Mouse (Mus musculus): ENCODE data around the gene Lsamp. TPM values are rescaled to one million over a fixed set of nuclear protein-coding genes. Genes with fewer than 3 reads are reported as not detected.

Gene Lsamp
- polyA plus RNA-seq, 1 experiment from 2014 or later, result 10.0 TPM

DNA sequence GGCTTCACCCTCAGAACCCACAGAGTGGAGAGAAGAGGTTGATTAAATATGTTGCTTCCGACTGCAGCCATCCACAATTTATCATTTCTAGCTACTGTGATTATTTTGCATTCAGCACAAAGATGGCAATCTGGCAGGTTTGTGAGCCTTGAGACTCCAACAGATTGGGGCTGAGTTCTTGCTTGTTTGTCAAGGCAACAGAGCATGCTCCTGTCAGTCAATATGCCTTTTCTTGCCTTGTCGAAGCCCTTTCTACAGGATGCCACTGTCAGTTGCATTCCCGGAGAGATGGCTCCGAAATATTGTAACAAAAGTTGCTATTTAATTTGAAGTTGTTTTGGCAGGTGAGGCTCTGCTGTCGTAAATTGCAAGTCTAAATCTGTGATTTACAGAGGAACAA is 643.0 kb downstream of the Lsamp start:
- H3K9me3 ChIP-seq, result no peaks in the 10 kb centered on the region
- no peak for ATAC-seq (ENCODE audit: insufficient number of reproducible peaks, low FRiP score, low TSS enrichment, low read depth)
- H3K27me3 ChIP-seq, result no peaks in the 10 kb centered on the region
- no peak overlapping the region for H3K27ac ChIP-seq
- H3K36me3 ChIP-seq, result no peaks in the 10 kb centered on the region
- H3K4me3 ChIP-seq, result no peak overlapping the region
- H3K4me1 ChIP-seq, result no peaks in the 10 kb centered on the region
- H3K4me2 ChIP-seq, result no peak overlapping the region
- no peak overlapping the region for H3K9ac ChIP-seq
- 72% methylated on average over 5 of the region's 5 CpGs for WGBS

DNA sequence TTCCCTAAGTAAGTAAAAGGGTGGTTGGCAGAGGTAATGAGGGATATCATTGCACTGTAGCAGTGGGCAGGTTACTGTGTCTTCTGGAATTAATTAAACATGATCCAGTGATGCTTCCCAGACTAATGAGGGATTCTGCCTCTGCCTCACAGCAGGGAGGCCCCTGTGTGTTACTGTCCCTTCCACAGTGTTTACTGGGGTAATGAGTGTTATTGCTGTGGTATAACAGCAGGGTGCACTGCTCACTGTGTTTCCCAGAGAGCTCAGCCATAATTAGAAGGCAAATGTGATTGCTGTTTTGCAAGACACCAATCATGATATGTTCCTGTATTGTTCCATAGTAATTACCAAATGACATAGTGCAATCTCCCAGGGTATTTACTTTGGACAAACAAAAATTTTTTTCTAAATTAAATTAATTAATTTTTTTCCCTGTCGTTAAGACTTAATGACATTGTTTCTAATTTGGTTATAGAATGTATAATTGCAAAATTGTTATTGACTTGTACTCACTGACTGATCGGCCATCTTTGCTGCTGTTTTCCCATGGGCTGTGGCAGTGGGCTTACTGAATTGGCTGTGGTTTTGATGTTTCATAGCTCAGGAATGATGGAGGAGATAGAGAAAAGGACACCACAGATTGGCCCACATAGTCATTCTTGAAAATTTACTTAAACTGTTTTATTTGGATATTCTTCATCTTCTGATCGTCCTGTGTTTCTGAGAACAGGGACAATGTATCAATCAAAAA is 655.6 kb downstream of the Lsamp start:
- Histone ChIP-seq H3K4me1 (no peaks in the 10 kb centered on the region), H3K36me3 (no peaks in the 10 kb centered on the region), H3K4me2 (no peak overlapping the region), H3K9ac (no peak overlapping the region), H3K9me3 (no peaks in the 10 kb centered on the region), H3K27me3 (no peaks in the 10 kb centered on the region), H3K4me3 (no peak overlapping the region), H3K27ac (no peak overlapping the region)
- no peak for ATAC-seq (ENCODE audit: insufficient number of reproducible peaks, low FRiP score, low TSS enrichment, low read depth)
- 61% methylated on average over 3 of the region's 3 CpGs for WGBS

DNA sequence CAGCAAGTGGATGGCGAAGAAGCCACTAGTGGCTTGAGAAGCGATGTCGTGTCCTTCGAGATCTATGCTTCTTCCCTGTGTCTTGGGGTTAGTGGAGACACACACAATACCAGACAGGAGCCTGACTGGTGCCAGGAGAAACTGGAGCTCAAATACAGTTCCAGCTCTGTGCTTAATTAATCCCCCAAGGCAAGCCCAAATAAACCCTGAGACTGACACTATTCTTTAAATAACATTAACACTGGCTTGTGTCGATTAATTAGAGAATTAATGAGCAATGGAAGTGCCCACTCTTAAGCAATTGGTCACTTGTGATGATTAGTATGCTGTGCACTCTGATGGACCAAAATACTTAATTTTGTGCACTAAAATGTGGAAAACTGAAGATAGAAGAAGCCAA is 668.6 kb downstream of the Lsamp start:
- no peak for ATAC-seq (ENCODE audit: insufficient number of reproducible peaks, low FRiP score, low TSS enrichment, low read depth)
- Histone ChIP-seq H3K27me3 (no peaks in the 10 kb centered on the region), H3K27ac (no peak overlapping the region), H3K4me1 (no peaks in the 10 kb centered on the region), H3K9ac (no peak overlapping the region), H3K9me3 (no peaks in the 10 kb centered on the region), H3K36me3 (no peaks in the 10 kb centered on the region), H3K4me3 (no peak overlapping the region), H3K4me2 (no peak overlapping the region)
- 85% methylated on average over 5 of the region's 5 CpGs for WGBS

DNA sequence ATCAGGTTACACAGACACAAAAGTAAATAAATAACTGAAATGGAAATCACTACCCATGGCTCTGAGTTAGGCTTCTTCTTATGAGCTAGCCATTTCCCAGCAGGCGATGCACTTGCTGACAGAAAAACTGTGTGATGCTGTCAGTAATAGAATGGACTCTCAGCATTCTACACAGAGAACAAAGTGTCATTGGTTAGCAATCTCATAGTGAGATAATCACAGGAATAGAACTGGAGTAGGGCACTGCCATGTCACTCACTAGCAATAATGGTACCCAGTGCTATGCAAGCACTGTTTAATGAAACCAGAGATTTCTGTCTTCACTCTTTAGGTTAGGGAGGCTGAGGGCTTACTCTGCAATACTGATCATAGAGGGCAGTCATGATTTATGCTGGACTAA is 669.3 kb downstream of the Lsamp start:
- H3K9ac ChIP-seq, result no peak overlapping the region
- ATAC-seq (ENCODE audit: insufficient number of reproducible peaks, low FRiP score, low TSS enrichment, low read depth), result no peak
- no peak overlapping the region for H3K4me3 ChIP-seq
- H3K9me3 ChIP-seq, result no peaks in the 10 kb centered on the region
- H3K27ac ChIP-seq, result no peak overlapping the region
- no peak overlapping the region for H3K4me2 ChIP-seq
- no peaks in the 10 kb centered on the region for H3K27me3 ChIP-seq
- H3K36me3 ChIP-seq, result no peaks in the 10 kb centered on the region
- H3K4me1 ChIP-seq, result no peaks in the 10 kb centered on the region
- 84% methylated on average over 1 of the region's 1 CpGs for WGBS

DNA sequence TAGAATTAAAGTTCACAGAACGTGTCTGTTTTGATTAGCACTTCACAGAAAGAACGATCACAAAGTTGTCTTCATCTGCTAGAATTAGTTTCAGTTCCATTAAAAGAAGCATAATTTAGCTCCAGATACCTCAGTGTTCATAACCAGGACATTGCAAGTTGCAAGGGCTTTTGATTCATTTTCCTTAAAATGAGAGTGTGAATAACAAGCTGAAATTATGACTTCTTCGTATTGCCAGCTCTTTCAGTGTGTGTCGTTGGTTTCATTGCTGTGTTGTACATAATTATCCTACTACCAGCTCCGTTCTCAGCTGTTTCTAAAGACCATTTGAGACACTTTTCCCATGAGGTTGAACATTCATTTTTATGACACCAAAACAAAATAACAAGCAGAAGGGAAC is 672.2 kb downstream of the Lsamp start:
- no peak overlapping the region for H3K9ac ChIP-seq
- 59% methylated on average over 5 of the region's 5 CpGs for WGBS
- no peaks in the 10 kb centered on the region for H3K9me3 ChIP-seq
- no peak overlapping the region for H3K27ac ChIP-seq
- H3K4me2 ChIP-seq, result no peak overlapping the region
- no peaks in the 10 kb centered on the region for H3K27me3 ChIP-seq
- H3K4me3 ChIP-seq, result no peak overlapping the region
- H3K4me1 ChIP-seq, result no peaks in the 10 kb centered on the region
- H3K36me3 ChIP-seq, result no peaks in the 10 kb centered on the region
- ATAC-seq (ENCODE audit: insufficient number of reproducible peaks, low FRiP score, low TSS enrichment, low read depth), result no peak

DNA sequence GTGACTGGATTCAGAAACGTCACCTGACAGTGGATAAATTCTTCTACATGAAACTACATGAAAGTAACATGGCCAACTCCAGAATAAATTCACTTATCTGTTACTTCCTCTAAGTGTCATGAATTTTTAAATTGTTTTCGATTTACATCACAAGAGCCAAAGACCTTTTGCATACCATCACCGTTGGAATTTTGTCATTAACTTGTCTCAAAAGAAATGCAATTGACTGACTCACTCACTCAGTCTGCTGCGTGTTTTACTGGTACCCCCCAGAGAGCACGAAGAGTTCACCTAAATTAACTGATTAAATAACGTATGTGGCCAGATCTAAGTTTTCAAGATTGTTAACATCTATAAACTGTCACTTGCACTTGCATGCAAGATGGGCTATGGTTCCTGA is 672.7 kb downstream of the Lsamp start:
- Histone ChIP-seq H3K36me3 (no peaks in the 10 kb centered on the region), H3K9ac (no peak overlapping the region), H3K4me2 (no peak overlapping the region), H3K4me1 (no peaks in the 10 kb centered on the region), H3K27ac (no peak overlapping the region), H3K9me3 (no peaks in the 10 kb centered on the region), H3K4me3 (no peak overlapping the region), H3K27me3 (no peaks in the 10 kb centered on the region)
- WGBS, result 29% methylated on average over 6 of the region's 6 CpGs
- no peak for ATAC-seq (ENCODE audit: insufficient number of reproducible peaks, low FRiP score, low TSS enrichment, low read depth)

DNA sequence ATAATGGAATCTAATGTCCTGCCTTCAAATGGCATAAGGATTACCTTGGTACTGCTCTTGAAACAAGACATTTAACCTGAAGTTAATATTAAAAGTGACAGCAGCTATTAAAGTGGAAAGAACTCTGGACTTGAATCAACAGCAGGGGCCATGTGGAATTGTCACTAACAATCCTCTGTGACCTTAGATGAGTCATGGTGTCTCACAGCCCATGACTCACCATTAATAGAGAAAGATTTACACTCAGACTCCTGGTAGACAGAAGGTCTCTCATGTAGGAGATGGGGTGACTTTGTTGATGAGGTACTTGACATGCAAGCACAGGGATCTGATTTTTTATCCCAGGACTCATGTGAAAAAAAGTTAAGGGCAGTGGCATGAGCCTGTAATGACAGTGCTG is 701.4 kb downstream of the Lsamp start:
- H3K27ac ChIP-seq, result no peak overlapping the region
- H3K4me2 ChIP-seq, result no peak overlapping the region
- no peaks in the 10 kb centered on the region for H3K36me3 ChIP-seq
- no peaks in the 10 kb centered on the region for H3K27me3 ChIP-seq
- H3K4me3 ChIP-seq, result no peak overlapping the region
- no peak overlapping the region for H3K9ac ChIP-seq
- H3K9me3 ChIP-seq, result no peaks in the 10 kb centered on the region
- H3K4me1 ChIP-seq, result no peaks in the 10 kb centered on the region
- no peak for ATAC-seq (ENCODE audit: insufficient number of reproducible peaks, low FRiP score, low TSS enrichment, low read depth)

DNA sequence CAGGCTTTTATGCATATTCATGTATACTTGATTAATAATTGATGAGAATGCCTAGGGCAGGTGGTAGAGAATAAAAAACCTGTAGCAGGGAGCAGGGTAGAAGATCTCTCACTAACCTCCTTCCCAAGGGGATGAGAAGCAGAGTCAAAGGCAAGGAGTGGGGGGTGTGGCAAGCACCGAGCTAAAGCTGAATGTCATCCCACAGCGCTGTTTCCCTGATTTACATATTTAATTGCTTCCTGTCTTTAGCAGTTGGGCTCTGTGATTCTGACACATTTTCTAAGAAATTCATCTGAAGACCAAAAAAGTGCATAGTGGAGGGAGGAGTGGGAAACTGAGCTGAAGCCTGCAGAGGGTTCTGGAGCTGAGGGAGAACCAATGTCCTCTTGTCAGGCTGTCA is 708.1 kb downstream of the Lsamp start:
- no peak for ATAC-seq (ENCODE audit: insufficient number of reproducible peaks, low FRiP score, low TSS enrichment, low read depth)
- Histone ChIP-seq H3K4me3 (no peak overlapping the region), H3K4me1 (no peaks in the 10 kb centered on the region), H3K36me3 (no peaks in the 10 kb centered on the region), H3K27ac (no peak overlapping the region), H3K9ac (no peak overlapping the region), H3K9me3 (no peaks in the 10 kb centered on the region), H3K4me2 (no peak overlapping the region), H3K27me3 (no peaks in the 10 kb centered on the region)
- WGBS, result 13% methylated on average over 2 of the region's 2 CpGs

DNA sequence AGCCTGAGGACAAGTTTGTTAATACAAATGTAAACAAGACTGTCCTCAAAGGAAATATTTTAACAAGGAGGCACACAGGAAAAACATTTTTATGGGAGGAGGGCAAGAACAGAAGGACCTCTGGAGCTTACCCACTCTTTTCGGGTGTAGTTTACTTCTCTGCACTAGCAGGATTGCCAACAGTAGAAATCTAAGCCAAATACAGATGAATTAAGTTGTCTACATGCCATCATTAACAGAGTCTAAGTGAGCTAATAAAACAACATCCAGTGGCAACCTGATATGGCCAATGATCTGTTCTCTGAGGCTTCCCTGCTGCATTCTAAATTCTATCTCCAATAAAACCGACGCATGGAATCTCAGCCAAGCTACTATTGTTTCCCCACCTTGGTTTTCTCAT is 713.1 kb downstream of the Lsamp start:
- Histone ChIP-seq H3K27me3 (no peaks in the 10 kb centered on the region), H3K4me1 (no peaks in the 10 kb centered on the region), H3K36me3 (no peaks in the 10 kb centered on the region), H3K4me2 (no peak overlapping the region), H3K9ac (no peak overlapping the region), H3K9me3 (no peaks in the 10 kb centered on the region), H3K27ac (no peak overlapping the region), H3K4me3 (no peak overlapping the region)
- ATAC-seq (ENCODE audit: insufficient number of reproducible peaks, low FRiP score, low TSS enrichment, low read depth), result no peak
- 35% methylated on average over 3 of the region's 3 CpGs for WGBS

DNA sequence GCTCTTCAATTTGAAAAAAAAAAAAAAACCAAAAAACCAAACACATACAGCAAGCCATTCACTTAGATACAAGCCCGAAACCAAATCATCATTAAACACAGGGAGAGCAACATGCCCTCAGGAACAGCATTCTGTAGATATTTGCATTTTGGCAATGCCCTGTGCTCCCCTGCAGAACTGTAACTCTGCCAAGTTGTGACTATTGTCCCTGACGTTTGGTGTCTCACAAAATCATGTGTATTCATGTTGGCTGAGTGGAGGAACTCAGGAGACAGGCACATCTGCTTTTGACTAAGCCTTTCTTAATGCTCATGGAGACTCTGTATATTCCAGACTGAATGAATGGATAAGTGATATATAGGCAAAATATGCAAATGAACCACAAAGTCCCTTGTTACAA is 724.4 kb downstream of the Lsamp start:
- 34% methylated on average over 2 of the region's 2 CpGs for WGBS
- Histone ChIP-seq H3K36me3 (no peaks in the 10 kb centered on the region), H3K27me3 (no peaks in the 10 kb centered on the region), H3K4me3 (no peak overlapping the region), H3K9ac (no peak overlapping the region), H3K27ac (no peak overlapping the region), H3K4me2 (no peak overlapping the region), H3K4me1 (no peaks in the 10 kb centered on the region), H3K9me3 (no peaks in the 10 kb centered on the region)
- ATAC-seq (ENCODE audit: insufficient number of reproducible peaks, low FRiP score, low TSS enrichment, low read depth), result no peak

DNA sequence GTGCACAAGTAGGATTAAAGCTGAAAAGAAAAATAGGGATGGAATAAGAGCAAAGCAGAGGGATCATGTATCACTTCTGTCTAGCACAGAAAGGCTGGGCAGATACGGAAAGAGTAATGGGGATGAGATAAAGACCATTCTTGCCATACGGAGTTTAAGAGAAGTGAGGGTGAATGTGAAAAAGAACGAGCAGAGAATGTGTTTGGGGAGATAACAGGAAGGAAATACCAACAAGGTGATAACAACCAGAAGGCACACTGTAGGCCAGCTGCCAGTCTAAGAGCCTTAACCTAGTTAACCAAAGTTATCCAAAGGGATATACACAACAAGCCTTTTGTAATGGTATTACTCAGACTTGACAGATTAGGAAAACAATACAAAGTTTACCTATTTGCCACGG is 725.4 kb downstream of the Lsamp start:
- Histone ChIP-seq H3K36me3 (no peaks in the 10 kb centered on the region), H3K27ac (no peak overlapping the region), H3K4me1 (no peaks in the 10 kb centered on the region), H3K9ac (no peak overlapping the region), H3K27me3 (no peaks in the 10 kb centered on the region), H3K9me3 (no peaks in the 10 kb centered on the region), H3K4me2 (no peak overlapping the region), H3K4me3 (no peak overlapping the region)
- no peak for ATAC-seq (ENCODE audit: insufficient number of reproducible peaks, low FRiP score, low TSS enrichment, low read depth)
- WGBS, result 50% methylated on average over 4 of the region's 4 CpGs

DNA sequence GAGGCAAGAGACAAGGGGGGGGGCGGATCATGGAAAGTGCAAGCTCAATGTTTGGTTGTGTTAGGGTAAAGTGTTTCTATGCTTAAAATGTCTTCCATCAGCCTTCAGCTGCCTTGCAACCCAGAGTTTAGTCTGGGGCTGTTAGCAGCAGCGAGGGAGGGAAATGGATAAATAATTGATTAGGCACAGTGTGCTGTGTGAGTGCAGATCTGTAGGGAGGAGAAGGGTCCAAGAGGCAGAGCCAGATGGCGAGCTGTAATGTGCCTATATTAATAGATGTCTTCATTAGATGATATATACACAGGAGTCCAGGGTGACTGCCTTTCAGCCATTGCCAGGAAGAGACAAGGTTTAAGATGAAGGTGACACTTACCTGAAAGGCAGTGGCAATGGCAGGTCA is 725.9 kb downstream of the Lsamp start:
- no peak overlapping the region for H3K27ac ChIP-seq
- H3K4me2 ChIP-seq, result no peak overlapping the region
- H3K27me3 ChIP-seq, result no peaks in the 10 kb centered on the region
- H3K9ac ChIP-seq, result no peak overlapping the region
- no peak overlapping the region for H3K4me3 ChIP-seq
- H3K4me1 ChIP-seq, result no peaks in the 10 kb centered on the region
- 69% methylated on average over 3 of the region's 3 CpGs for WGBS
- H3K9me3 ChIP-seq, result no peaks in the 10 kb centered on the region
- no peak for ATAC-seq (ENCODE audit: insufficient number of reproducible peaks, low FRiP score, low TSS enrichment, low read depth)
- H3K36me3 ChIP-seq, result no peaks in the 10 kb centered on the region

DNA sequence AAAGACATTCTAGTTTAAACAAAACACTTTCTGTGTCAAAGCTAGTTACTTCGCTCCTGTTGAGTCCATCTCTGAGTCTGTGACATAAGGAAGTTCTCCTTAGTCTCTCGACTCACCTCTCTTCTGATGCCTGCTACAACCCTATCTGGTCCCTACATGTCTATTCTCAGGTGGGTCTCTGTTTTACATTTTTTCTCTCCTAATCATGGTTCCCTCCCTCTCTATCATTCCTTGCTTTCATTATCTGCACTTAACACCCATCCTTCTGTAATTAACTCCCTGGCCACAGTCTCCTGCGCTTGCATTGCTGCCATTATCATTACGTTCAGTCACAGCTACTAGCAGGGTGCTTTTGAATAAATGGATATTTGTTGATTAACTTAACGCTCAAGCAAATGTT is 726.3 kb downstream of the Lsamp start:
- Histone ChIP-seq H3K36me3 (no peaks in the 10 kb centered on the region), H3K9me3 (no peaks in the 10 kb centered on the region), H3K27ac (no peak overlapping the region), H3K4me2 (no peak overlapping the region), H3K4me1 (no peaks in the 10 kb centered on the region), H3K27me3 (no peaks in the 10 kb centered on the region), H3K4me3 (no peak overlapping the region), H3K9ac (no peak overlapping the region)
- no peak for ATAC-seq (ENCODE audit: insufficient number of reproducible peaks, low FRiP score, low TSS enrichment, low read depth)
- WGBS, result 88% methylated on average over 5 of the region's 5 CpGs

Measured in limb, embryonic 15.5 days (tissue).